ENCODE assay signal across 9 mouse cellular contexts in genomic region chr19:29334068-29334745, GRCm38 (mm10). TPM values are rescaled to one million over a fixed set of nuclear protein-coding genes. Genes with fewer than 3 reads are reported as not detected.
DNase-seq lines count a peak whose midpoint lies in the region; ATAC-seq and TF ChIP-seq lines count a peak whose summit lies in the region.
"Had no signal": no experiment of that assay in that cellular context is flagged by ENCODE, and none has a peak within 500 bp of the region (broad histone marks: within the 10 kb centered on the region; RNA-seq: fewer than 3 reads in every experiment).

Gene Rln1, minus strand, starts transcription at chr19:29334670.

- peak within 1 kb of the TSS; percentile 59 for H3K4me3 ChIP-seq in megakaryocyte, embryonic 14.5 days (replicated peaks)
- peak within 1 kb of the TSS; percentile 47 for H3K4me3 ChIP-seq in kidney, adult 2 months (ENCODE audit: insufficient read depth, low read depth, low read length)
- H3K4me3 ChIP-seq in stomach, embryonic 14.5 days (ENCODE audit: low read depth, low read length): peak within 1 kb of the TSS; percentile 29

- peak; percentile 21 for DNase-seq in cerebellum, adult 9-10 months
- DNase-seq in frontal cortex, postnatal 10 days (ENCODE audit: low spot score in 2 of 2): peak; percentile 21 to 24
- DNase-seq in kidney, adult 2 months: peak; percentile 57
- DNase-seq in lung, postnatal 14 days: peak; percentile 6

- ATAC-seq in megakaryocyte, adult 5-6 weeks (ENCODE audit: poor library complexity, severe bottlenecking): no peak
- ATAC-seq in stomach, embryonic 14.5 days (ENCODE audit: insufficient number of reproducible peaks, insufficient read depth, low FRiP score, low read depth): no peak
- ATAC-seq in inflammation-experienced regulatory T-cells, adult 6 months: no peak

- TF ChIP-seq POLR2A in kidney, adult 2 months (IDR thresholded peaks at IDR 0.05; ENCODE audit: low read depth, low read length): no peak

- WGBS in kidney, adult 2 months: 3% methylated on average over 23 of the region's 23 CpGs
- WGBS in stomach, embryonic 14.5 days: 3% methylated on average over 23 of the region's 23 CpGs

- no peak for TF ChIP-seq CTCF in kidney, adult 2 months (conservative IDR thresholded peaks at IDR 0.05; ENCODE audit: insufficient read depth, insufficient read length, low read depth, low read length)

- H3K4me2 ChIP-seq in stomach, embryonic 14.5 days (replicated peaks; ENCODE audit: low read depth, low read length): peak within 1 kb of the TSS; percentile 78

- peaks cover 9% of the 10 kb centered on the region for H3K4me1 ChIP-seq in megakaryocyte, embryonic 14.5 days
- no peaks in the 10 kb centered on the region; the same call in 1 of the 2 replicates for H3K4me1 ChIP-seq in kidney, adult 2 months (ENCODE audit: control insufficient read depth, insufficient read depth, low read length)
- peaks cover 3% of the 10 kb centered on the region; the same call in 1 of the 2 replicates for H3K4me1 ChIP-seq in stomach, embryonic 14.5 days (ENCODE audit: control insufficient read depth, insufficient read depth, low read length)

- H3K9ac ChIP-seq in stomach, embryonic 14.5 days (replicated peaks; ENCODE audit: low read depth, low read length): no peak within 1 kb of the TSS; the same call in 1 of the 2 replicates

- H3K36me3 ChIP-seq in megakaryocyte, embryonic 14.5 days (replicated peaks; ENCODE audit: low read length): no peaks in the 10 kb centered on the region
- H3K36me3 ChIP-seq in kidney, adult 2 months (ENCODE audit: control insufficient read depth, insufficient read depth, low read length): no peaks in the 10 kb centered on the region
- no peaks in the 10 kb centered on the region for H3K36me3 ChIP-seq in stomach, embryonic 14.5 days (ENCODE audit: control insufficient read depth, insufficient read depth, low read length)

- H3K9me3 ChIP-seq in megakaryocyte, embryonic 14.5 days: no peaks in the 10 kb centered on the region
- H3K9me3 ChIP-seq in stomach, embryonic 14.5 days (ENCODE audit: control insufficient read depth, low read depth, low read length): no peaks in the 10 kb centered on the region

- no peak within 1 kb of the TSS for H3K27ac ChIP-seq in kidney, adult 2 months (ENCODE audit: insufficient read depth, low read depth, low read length)
- H3K27ac ChIP-seq in stomach, embryonic 14.5 days (ENCODE audit: low read length): no peak within 1 kb of the TSS

- H3K27me3 ChIP-seq in megakaryocyte, embryonic 14.5 days (replicated peaks): peaks cover 25% of the 10 kb centered on the region
- H3K27me3 ChIP-seq in kidney, adult 2 months (replicated peaks; ENCODE audit: control insufficient read depth, insufficient read depth, low read length): no peaks in the 10 kb centered on the region; the same call in 1 of the 2 replicates
- no peaks in the 10 kb centered on the region for H3K27me3 ChIP-seq in stomach, embryonic 14.5 days (ENCODE audit: control insufficient read depth, insufficient read depth, low read length)

RNA-seq across cellular contexts. Expression of gene Rln1, which starts in this region (rescaled TPM):
- polyA plus RNA-seq in megakaryocyte, embryonic 14.5 days (2012; ENCODE audit: insufficient read depth, low replicate concordance): not detected in 2 replicates
- total RNA-seq in megakaryocyte, adult 5-6 weeks (2015): not detected in 2 replicates
- not detected in 2 replicates for total RNA-seq in megakaryocyte, adult 5-6 weeks (2017)
- polyA plus RNA-seq in kidney, adult 2 months (2012; rRNA removed): 0.11 TPM in 1 of 2 replicates, not detected in the other
- not detected in 2 replicates for polyA plus RNA-seq in stomach, embryonic 14.5 days (2014; fragmentation: Nextera tagmentation; extraction: Ambion mirVana)
- polyA plus RNA-seq in inflammation-experienced regulatory T-cells, adult 6 months (2017; shearing (Covaris generic)): not detected
- polyA plus RNA-seq: spleen, adult 2 months had no signal

Comparison
In these comparisons a context has a peak if more than half of its experiments do, and no peak if none do; other contexts are left out.
1. Peak in DNase-seq and H3K4me3 ChIP-seq in kidney, adult 2 months; RNA of the gene not detected or under 1 TPM.
2. DNase-seq: peak in every context shown above with its lines; median percentile 57 in kidney, adult 2 months; 22 in frontal cortex, postnatal 10 days; 21 in cerebellum, adult 9-10 months; 6 in lung, postnatal 14 days.